Mouse (Mus musculus) midbrain, embryonic 12.5 days (tissue): Measurements from ENCODE around the gene Pon3. TPM values are rescaled to one million over a fixed set of nuclear protein-coding genes. Genes with fewer than 3 reads are reported as not detected.

Experiments used
- ATAC-seq: fragments of 200-750 bp; cut with Nextera tagmentation; 2 replicates; pipeline ENCODE4 v1.8.0; 2017; ENCODE audit warnings: low read depth, moderate TSS enrichment, moderate library complexity; ENCODE audit not compliant: low FRiP score
- H3K27ac ChIP-seq: fragments of 300-500 bp; sonication (generic); replicated peaks from 2 replicates; pipeline ENCODE4 v1.5.1; 2016; ENCODE audit warnings: mild to moderate bottlenecking
- H3K27me3 ChIP-seq: fragments of 300-500 bp; sonication (generic); 2 replicates; pipeline ENCODE4 v1.6.1; 2016; ENCODE audit warnings: mild to moderate bottlenecking
- H3K36me3 ChIP-seq: fragments of 300-500 bp; sonication (generic); 2 replicates; pipeline ENCODE4 v1.6.1; 2016
- H3K4me1 ChIP-seq: fragments of 300-500 bp; sonication (generic); 2 replicates; pipeline ENCODE4 v1.6.1; 2016
- H3K4me2 ChIP-seq: fragments of 300-500 bp; sonication (generic); replicated peaks from 2 replicates; pipeline ENCODE4 v1.6.1; 2016; ENCODE audit warnings: mild to moderate bottlenecking, moderate library complexity
- H3K4me3 ChIP-seq: fragments of 300-500 bp; sonication (generic); 2 replicates; pipeline ENCODE4 v1.5.1; 2016; ENCODE audit warnings: mild to moderate bottlenecking
- H3K9ac ChIP-seq: fragments of 300-500 bp; sonication (generic); replicated peaks from 2 replicates; pipeline ENCODE4 v1.6.1; 2016; ENCODE audit warnings: mild to moderate bottlenecking, moderate library complexity
- H3K9me3 ChIP-seq: fragments of 300-500 bp; sonication (generic); 2 replicates; pipeline ENCODE4 v1.6.1; 2016; ENCODE audit warnings: mild to moderate bottlenecking
- WGBS: fragments of 180-500 bp; shearing (Covaris S2); methylation state at CpG from one replicate; pipeline ENCODE4 v1.1.7; 2016; 5-methylcytosine and 5-hydroxymethylcytosine counted together
- polyA plus RNA-seq: library from polyadenylated mRNA; unstranded; fragments of >200 nt; fragmentation: Nextera tagmentation; extraction: Ambion mirVana; gene quantifications from 2 replicates; pipeline ENCODE4 v1.2.1, GENCODE M21; 2016

Pon3 gene
- polyA plus RNA-seq, 1 experiment from 2014 or later: 5.9 TPM

DNA sequence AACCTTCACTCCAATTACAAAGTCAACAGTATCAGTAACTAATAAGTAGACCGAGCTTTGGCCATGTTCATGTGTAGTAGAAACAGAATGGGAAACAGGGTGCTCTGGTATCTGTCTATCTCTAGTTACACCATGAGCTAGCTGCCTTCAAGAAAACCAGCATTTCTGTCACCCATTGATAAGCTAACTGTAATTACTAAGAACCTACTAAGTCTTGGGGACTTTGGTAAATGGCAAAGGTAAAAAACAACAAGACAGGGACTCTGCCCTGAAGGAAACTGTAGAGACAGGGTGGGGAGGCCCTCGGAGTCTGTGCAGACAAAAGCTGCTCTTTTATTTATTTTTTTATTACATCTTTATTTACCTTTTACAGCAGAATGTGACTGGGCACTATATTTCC, 31.3 kb upstream of the Pon3 start:
- Histone ChIP-seq H3K36me3 (no peaks in the 10 kb centered on the region), H3K4me3 (no peak overlapping the region), H3K4me1 (peaks cover 11% of the 10 kb centered on the region), H3K27me3 (no peaks in the 10 kb centered on the region), H3K27ac (no peak overlapping the region), H3K4me2 (no peak overlapping the region), H3K9me3 (no peaks in the 10 kb centered on the region), H3K9ac (no peak overlapping the region)
- 76% methylated on average over 2 of the region's 2 CpGs for WGBS
- ATAC-seq: no peak

DNA sequence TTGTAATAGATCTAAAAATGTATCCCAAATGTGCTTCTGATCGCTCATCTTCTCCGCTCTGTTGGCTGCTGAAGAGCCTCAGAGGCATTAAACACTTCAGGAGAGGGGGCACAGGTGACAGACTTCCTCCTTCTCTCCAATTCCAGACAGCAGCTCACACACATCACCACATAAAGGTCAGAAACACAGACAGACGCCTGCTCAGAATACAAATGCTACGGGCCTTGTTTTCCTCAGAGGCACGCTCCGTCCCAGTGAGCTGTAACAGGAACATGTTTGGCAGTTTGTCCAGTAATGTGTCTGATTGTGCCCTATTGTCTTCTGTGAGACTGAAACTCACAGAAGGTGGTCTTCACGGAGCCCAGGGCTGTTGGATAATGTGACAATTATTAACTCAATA, 26.3 kb upstream of the Pon3 start:
- no peak overlapping the region for H3K4me3 ChIP-seq
- ATAC-seq: no peak
- no peaks in the 10 kb centered on the region for H3K27me3 ChIP-seq
- 77% methylated on average over 7 of the region's 7 CpGs for WGBS
- H3K4me2 ChIP-seq: no peak overlapping the region
- H3K9ac ChIP-seq: no peak overlapping the region
- H3K4me1 ChIP-seq: peaks cover 9% of the 10 kb centered on the region
- H3K27ac ChIP-seq: no peak overlapping the region
- no peaks in the 10 kb centered on the region for H3K36me3 ChIP-seq
- no peaks in the 10 kb centered on the region for H3K9me3 ChIP-seq

DNA sequence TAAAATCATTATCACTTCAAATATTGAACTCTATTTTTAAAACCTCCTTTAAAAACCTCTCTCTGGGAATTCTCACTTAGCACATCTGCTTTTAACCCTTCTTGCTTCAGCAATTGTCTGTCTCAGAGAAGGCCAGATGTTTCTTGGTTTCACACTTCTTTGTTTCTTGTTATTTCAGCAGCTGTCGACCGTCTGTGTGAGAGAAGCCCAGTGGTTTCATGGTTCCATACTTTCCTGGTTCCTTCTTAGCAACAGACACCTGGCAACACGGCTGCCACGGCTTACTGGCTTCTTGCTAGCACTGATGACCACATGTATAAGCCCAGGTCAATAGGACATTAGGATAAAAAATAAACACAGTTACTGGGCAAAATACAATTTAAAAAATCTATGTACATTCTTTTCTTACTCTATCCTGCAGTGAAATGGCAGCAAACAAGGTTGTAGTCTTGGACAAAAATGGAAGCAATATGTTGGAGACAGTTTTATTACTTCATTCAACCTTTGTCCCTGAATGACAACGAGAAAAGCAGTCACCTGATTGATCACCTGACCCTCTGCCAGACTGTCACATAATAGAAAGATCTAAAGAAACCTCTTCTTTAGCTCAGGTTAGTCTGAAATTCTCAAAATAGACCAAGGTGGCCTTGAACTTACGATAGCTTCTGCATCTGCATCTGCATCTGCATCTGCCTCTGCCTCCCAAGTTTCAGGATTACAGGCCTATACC, 24.7 kb upstream of the Pon3 start:
- Histone ChIP-seq H3K27ac (no peak overlapping the region), H3K4me1 (peaks cover 9% of the 10 kb centered on the region), H3K36me3 (0 out of 2 replicates have a peak, but pooled peaks cover 2% of the 10 kb centered on the region), H3K4me2 (no peak overlapping the region), H3K9me3 (no peaks in the 10 kb centered on the region), H3K9ac (no peak overlapping the region), H3K27me3 (no peaks in the 10 kb centered on the region), H3K4me3 (no peak overlapping the region)
- 66% methylated on average over 6 of the region's 6 CpGs for WGBS
- no peak for ATAC-seq

DNA sequence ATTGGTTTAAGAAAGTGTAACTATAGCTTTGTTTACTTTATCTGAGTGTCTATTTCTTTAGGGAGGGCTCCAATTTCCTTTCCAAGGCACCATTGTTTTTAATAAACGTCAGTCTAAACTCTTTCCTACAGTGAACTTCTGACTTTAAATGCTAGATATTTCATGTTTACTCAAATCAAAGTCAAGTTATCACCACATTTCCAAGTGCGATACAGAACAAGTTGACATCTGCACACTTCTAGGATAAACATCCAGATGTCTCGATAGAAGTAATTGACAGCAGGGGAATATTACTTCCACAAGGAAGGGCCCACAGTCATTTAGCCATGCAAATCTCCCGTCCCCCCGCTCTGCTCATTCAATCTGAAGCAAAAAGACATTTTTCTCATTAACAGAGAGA, 21.9 kb upstream of the Pon3 start:
- H3K27ac ChIP-seq: no peak overlapping the region
- H3K4me2 ChIP-seq: no peak overlapping the region
- H3K4me1 ChIP-seq: peaks cover 9% of the 10 kb centered on the region
- no peaks in the 10 kb centered on the region for H3K27me3 ChIP-seq
- no peak for ATAC-seq
- H3K4me3 ChIP-seq: no peak overlapping the region
- H3K36me3 ChIP-seq: peaks cover 3% of the 10 kb centered on the region; the same call in 1 of the 2 replicates
- no peaks in the 10 kb centered on the region for H3K9me3 ChIP-seq
- H3K9ac ChIP-seq: no peak overlapping the region
- WGBS: 62% methylated on average over 5 of the region's 5 CpGs

DNA sequence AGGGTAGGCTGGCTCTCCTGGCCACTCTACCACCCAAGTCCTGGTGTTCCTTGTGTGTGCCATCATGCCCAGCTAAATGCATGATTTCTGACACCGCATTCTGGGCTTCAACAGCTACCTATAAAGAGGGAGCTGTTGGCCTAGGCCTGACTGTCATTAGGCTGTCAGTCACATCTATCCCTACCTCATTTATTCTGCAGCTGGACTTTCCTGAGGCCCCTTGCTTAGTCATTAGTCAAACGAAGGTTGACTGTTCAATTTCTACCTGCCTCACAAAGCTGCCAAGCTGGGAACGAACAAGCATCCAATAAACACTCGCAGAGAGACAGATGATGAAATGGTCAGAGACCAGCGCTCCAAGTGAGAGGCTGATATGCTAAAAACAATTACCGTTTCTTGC, 13.6 kb upstream of the Pon3 start:
- Histone ChIP-seq H3K9me3 (no peaks in the 10 kb centered on the region), H3K4me1 (no peaks in the 10 kb centered on the region), H3K27ac (no peak overlapping the region), H3K4me2 (no peak overlapping the region), H3K27me3 (no peaks in the 10 kb centered on the region), H3K36me3 (peaks cover 8% of the 10 kb centered on the region), H3K4me3 (no peak overlapping the region), H3K9ac (no peak overlapping the region)
- 84% methylated on average over 6 of the region's 6 CpGs for WGBS
- ATAC-seq: no peak

DNA sequence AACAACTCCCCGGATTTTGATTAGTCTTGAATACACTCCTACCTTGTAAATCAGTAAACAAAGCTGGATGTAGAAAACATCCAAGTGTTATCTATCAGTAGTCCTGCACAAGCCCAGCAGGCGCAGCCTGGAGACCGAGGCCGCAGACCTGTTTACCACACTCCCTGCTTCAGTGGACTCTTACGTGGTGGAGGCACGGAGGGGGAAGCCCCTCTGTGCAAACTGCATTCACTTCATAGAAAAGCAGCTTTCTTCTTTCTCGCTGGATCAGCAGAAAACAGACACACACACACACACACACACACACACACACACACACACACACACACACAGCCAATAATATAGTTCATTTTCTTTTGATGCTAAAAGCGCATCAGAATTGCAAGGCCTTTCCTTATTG, 8.7 kb upstream of the Pon3 start:
- no peak for ATAC-seq
- Histone ChIP-seq H3K9me3 (no peaks in the 10 kb centered on the region), H3K4me2 (no peak overlapping the region), H3K4me3 (no peak overlapping the region), H3K4me1 (no peaks in the 10 kb centered on the region), H3K27me3 (no peaks in the 10 kb centered on the region), H3K27ac (no peak overlapping the region), H3K36me3 (no peaks in the 10 kb centered on the region), H3K9ac (no peak overlapping the region)
- 73% methylated on average over 8 of the region's 8 CpGs for WGBS

DNA sequence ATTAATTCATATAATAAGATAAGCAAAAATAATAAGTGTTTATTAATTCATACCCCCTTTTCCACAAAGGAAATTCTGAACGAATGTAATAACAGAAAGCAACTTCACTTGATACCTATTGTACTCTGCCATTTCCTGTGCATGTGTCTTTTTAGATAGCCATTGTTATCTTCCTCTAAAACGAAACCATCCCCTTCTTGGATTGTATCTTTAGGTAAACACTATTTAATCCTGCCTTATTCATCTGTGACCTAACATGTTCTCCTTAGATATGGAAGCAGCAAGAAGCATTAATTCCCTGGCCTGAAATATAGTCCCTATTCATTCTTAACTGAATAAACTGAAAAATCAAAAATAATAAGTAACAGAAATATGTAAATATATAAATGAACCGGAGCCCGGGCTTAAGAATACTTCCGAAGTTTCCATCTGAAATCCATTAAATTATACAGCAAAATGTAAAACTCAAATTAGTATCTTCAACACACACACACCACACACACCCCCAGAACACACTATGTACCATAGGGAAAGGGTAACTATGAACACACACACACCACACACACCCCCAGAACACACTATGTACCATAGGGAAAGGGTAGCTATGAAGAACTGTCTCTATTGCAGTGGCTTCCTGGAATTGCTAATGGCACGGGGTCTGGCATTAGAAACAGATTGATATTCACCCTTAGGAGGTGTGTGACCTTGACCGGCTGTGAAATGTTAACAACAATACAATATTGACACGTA, 7.3 kb upstream of the Pon3 start:
- no peak overlapping the region for H3K9ac ChIP-seq
- H3K27ac ChIP-seq: no peak overlapping the region
- H3K4me2 ChIP-seq: no peak overlapping the region
- WGBS: 80% methylated on average over 8 of the region's 8 CpGs
- H3K4me1 ChIP-seq: no peaks in the 10 kb centered on the region
- H3K36me3 ChIP-seq: no peaks in the 10 kb centered on the region
- no peak overlapping the region for H3K4me3 ChIP-seq
- no peaks in the 10 kb centered on the region for H3K9me3 ChIP-seq
- ATAC-seq: no peak
- H3K27me3 ChIP-seq: no peaks in the 10 kb centered on the region

DNA sequence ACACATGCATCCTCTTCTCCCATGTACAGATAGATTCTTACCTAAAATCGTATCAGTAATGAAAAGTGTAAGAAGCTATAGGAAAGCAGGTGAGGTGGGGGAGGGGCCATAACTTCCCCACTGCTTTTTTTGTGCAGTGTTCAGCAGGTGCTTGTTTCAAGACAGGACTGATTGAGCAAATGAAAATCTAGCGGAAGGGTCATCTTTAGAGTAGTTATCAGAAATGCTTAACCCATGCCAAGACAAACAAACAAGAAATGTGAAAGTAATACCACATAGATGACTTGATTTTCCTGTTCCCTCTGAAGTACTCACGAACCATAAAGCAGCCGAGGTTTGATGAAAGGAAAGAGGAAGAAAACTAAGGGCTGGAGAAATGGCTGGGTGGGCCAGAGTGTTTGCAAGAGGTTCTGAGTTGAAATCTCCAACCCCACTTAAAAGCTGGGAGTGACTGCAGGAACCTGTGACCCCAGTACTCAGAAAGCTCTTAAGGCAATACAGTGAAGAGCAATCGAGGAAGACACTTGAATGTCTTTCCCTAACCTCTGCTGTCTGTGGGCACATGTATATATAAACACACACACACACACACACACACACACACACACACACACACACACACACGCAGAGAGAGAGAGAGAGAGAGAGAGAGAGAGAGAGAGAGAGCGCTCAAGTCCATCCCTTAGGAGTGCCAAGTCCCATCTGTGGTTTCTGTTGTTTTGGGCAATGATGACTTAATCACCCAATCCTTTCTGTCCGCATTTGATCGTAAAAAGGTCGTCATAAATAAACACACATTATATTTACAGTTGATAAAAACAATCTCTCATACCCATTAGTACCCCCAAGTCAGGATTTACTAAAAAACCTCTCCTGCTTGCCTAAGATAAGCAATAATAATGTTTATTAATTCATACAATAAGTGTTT, 6.5 kb upstream of the Pon3 start:
- 90% methylated on average over 9 of the region's 10 CpGs for WGBS
- H3K27me3 ChIP-seq: no peaks in the 10 kb centered on the region
- H3K4me2 ChIP-seq: no peak overlapping the region
- H3K4me1 ChIP-seq: no peaks in the 10 kb centered on the region
- no peak for ATAC-seq
- H3K36me3 ChIP-seq: no peaks in the 10 kb centered on the region
- H3K4me3 ChIP-seq: no peak overlapping the region
- H3K9ac ChIP-seq: no peak overlapping the region
- H3K27ac ChIP-seq: no peak overlapping the region
- no peaks in the 10 kb centered on the region for H3K9me3 ChIP-seq

DNA sequence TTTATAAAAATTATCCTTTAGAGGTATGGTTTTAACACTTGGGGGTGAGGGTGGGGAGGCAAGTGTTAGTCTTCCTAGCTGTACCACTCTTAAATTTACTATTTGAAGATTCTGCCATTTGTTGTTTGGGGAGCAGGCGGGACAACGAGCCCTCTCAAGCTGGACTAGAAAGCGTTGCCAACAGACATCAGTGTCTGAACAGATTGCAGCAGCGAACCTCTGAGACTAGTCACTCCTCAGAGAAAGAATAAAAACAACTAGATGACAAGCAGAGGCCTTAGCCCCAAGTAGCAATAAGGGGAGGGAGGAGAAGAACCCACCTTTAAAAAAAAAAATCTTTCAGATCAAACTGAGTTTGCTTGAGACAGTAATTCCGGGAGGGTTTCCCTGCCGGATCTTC, 795 bp downstream of the Pon3 start:
- no peaks in the 10 kb centered on the region for H3K36me3 ChIP-seq
- peaks cover 9% of the 10 kb centered on the region; the same call in 1 of the 2 replicates for H3K4me1 ChIP-seq
- H3K27me3 ChIP-seq: no peaks in the 10 kb centered on the region
- 0 out of 2 replicates have a peak overlapping the region, but pooled peaks have one; percentile 20 for H3K4me3 ChIP-seq
- H3K9me3 ChIP-seq: no peaks in the 10 kb centered on the region
- no peak for ATAC-seq
- 77% methylated on average over 6 of the region's 6 CpGs for WGBS
- H3K9ac ChIP-seq: no peak overlapping the region
- no peak overlapping the region for H3K4me2 ChIP-seq
- H3K27ac ChIP-seq: no peak overlapping the region

DNA sequence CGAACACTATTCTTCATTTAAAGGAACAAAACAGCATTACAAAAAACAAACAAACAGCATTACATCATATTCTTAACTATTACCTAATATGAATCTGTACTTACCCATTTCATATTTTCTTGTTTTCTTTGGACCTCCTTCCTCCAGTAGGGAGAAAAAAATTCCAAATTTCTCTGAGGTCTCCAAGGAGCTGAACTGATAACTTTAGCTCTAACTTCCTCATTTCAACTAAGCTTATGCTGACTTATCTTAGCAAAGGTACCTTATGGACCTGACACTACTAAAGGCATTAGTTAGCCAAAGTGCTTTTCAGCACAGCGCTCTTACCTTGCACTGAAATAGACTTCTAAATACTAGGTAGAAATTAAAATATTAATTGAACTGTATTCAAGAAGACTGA, 1.2 kb downstream of the Pon3 start:
- no peak overlapping the region for H3K4me3 ChIP-seq
- no peaks in the 10 kb centered on the region for H3K36me3 ChIP-seq
- no peak overlapping the region for H3K27ac ChIP-seq
- peaks cover 9% of the 10 kb centered on the region; the same call in 1 of the 2 replicates for H3K4me1 ChIP-seq
- no peaks in the 10 kb centered on the region for H3K9me3 ChIP-seq
- H3K4me2 ChIP-seq: no peak overlapping the region
- no peak for ATAC-seq
- H3K27me3 ChIP-seq: no peaks in the 10 kb centered on the region
- H3K9ac ChIP-seq: no peak overlapping the region
- WGBS: 87% methylated on average over 2 of the region's 2 CpGs

DNA sequence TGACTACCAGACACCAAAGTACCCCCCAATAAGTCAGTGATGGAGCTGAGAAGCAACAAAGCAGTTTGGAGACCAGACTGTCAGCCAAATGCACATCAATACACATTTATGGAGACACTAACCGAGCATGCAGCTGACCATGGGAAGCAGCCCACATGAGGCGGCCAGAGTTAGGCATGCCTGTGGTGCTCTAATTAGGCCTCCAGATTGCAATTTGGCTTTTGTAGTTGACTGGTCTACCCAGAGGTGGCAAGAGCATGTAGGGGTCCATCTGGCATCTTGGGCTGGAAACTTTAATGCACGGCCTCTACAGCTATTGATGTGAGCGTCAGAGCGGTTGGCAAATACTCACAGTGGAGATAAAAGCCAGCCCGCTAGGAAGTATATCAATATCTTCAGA, 10.2 kb downstream of the Pon3 start:
- ATAC-seq: no peak
- no peak overlapping the region for H3K4me3 ChIP-seq
- no peaks in the 10 kb centered on the region for H3K36me3 ChIP-seq
- no peak overlapping the region for H3K4me2 ChIP-seq
- no peak overlapping the region for H3K9ac ChIP-seq
- no peaks in the 10 kb centered on the region for H3K4me1 ChIP-seq
- no peak overlapping the region for H3K27ac ChIP-seq
- H3K27me3 ChIP-seq: no peaks in the 10 kb centered on the region
- 93% methylated on average over 6 of the region's 6 CpGs for WGBS
- H3K9me3 ChIP-seq: no peaks in the 10 kb centered on the region

DNA sequence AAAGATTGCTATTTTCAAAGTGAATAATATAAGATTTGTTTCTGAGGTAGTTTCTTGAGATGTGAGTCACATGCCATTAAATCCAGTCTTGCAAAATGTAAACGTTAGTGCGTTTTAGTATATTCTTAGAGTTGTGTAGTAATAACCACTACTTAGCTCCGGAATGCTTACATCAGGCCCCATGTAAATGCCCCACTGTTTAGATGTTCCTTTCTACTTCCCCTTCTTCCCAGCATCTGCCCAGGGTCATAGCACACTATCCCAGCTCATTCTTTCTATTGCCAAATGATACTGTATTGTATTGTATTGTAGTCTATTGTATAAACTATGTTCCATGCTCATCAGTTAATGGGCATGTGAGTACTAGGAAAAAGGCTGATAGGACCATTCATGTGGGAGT, 17.3 kb downstream of the Pon3 start:
- H3K4me2 ChIP-seq: no peak overlapping the region
- 91% methylated on average over 3 of the region's 3 CpGs for WGBS
- no peaks in the 10 kb centered on the region for H3K36me3 ChIP-seq
- no peaks in the 10 kb centered on the region for H3K9me3 ChIP-seq
- H3K27ac ChIP-seq: no peak overlapping the region
- no peak overlapping the region for H3K4me3 ChIP-seq
- no peak overlapping the region for H3K9ac ChIP-seq
- no peak for ATAC-seq
- no peaks in the 10 kb centered on the region for H3K4me1 ChIP-seq
- no peaks in the 10 kb centered on the region for H3K27me3 ChIP-seq
